Mouse (Mus musculus) kidney, adult 2 months (tissue): Measurements from ENCODE around the gene Olfr1124.

Source experiments
- CTCF ChIP-seq: fragments of 200-500 bp; conservative IDR thresholded peaks from 2 replicates; pipeline ENCODE4 v1.5.1; 2011; ENCODE audit warnings: low read depth, mild to moderate bottlenecking, control low read depth, low read length, moderate library complexity, mixed read lengths; ENCODE audit not compliant: insufficient read depth, insufficient read length
- POLR2A ChIP-seq: fragments of 200-500 bp; IDR thresholded peaks from one replicate; pipeline ENCODE4 v1.6.1; 2011; ENCODE audit warnings: low read depth, low read length, control low read depth

GRCm38 (mm10) chr2:87416335-87416734, 13.7 kb upstream of the Olfr1124 start, which contains the start of gene Olfr1123:
- no peak for TF ChIP-seq CTCF
- TF ChIP-seq POLR2A, result no peak
